Mouse (Mus musculus): ENCODE measurements around the gene Smg9.

Smg9 gene

GRCm38 (mm10) chr7:24406528-24407344 lies 7.3 kb downstream of the Smg9 start:
- peak; percentile 69 to 73 for DNase-seq (ENCODE audit: low spot score in 2 of 2)

GRCm38 (mm10) chr7:24408186-24408585 lies 8.8 kb downstream of the Smg9 start:
- DNase-seq (ENCODE audit: low spot score in 2 of 2): no peak

- DNase-seq (ENCODE audit: low spot score in 2 of 2): no peak
These were observed 10.7 kb downstream of the Smg9 start for GRCm38 (mm10) chr7:24410123-24410522.

GRCm38 (mm10) chr7:24410831-24411230 lies 11.4 kb downstream of the Smg9 start:
- DNase-seq (ENCODE audit: low spot score in 2 of 2): no peak

- no peak for DNase-seq (ENCODE audit: low spot score in 2 of 2)
These were observed 14.2 kb downstream of the Smg9 start for GRCm38 (mm10) chr7:24413630-24414029.

- DNase-seq (ENCODE audit: low spot score in 2 of 2): no peak
These were observed 15.8 kb downstream of the Smg9 start for GRCm38 (mm10) chr7:24415261-24415660.

- no peak for DNase-seq (ENCODE audit: low spot score in 2 of 2)
These were observed 20.2 kb downstream of the Smg9 start for GRCm38 (mm10) chr7:24419579-24419978.

GRCm38 (mm10) chr7:24421648-24422047 lies 22.2 kb downstream of the Smg9 start:
- no peak for DNase-seq (ENCODE audit: low spot score in 2 of 2)

GRCm38 (mm10) chr7:24422251-24422650 lies 22.8 kb downstream of the Smg9 start:
- DNase-seq (ENCODE audit: low spot score in 2 of 2): no peak

GRCm38 (mm10) chr7:24423107-24423763 lies 23.8 kb downstream of the Smg9 start:
- no peak for DNase-seq (ENCODE audit: low spot score in 2 of 2)

- DNase-seq (ENCODE audit: low spot score in 2 of 2): peak in 1 of 2 experiments; percentile 27
These were observed 24.7 kb downstream of the Smg9 start for GRCm38 (mm10) chr7:24423956-24424732.

- DNase-seq (ENCODE audit: low spot score in 2 of 2): no peak
These were observed 26.5 kb downstream of the Smg9 start for GRCm38 (mm10) chr7:24425919-24426318.

- DNase-seq (ENCODE audit: low spot score in 2 of 2): no peak
These were observed 27.7 kb downstream of the Smg9 start for GRCm38 (mm10) chr7:24427168-24427567.

- DNase-seq (ENCODE audit: low spot score in 2 of 2): no peak
These were observed 29.3 kb downstream of the Smg9 start for GRCm38 (mm10) chr7:24428725-24429124.

- no peak for DNase-seq (ENCODE audit: low spot score in 2 of 2)
These were observed 30.1 kb downstream of the Smg9 start for GRCm38 (mm10) chr7:24429413-24430112.

GRCm38 (mm10) chr7:24430551-24431345 lies 31.3 kb downstream of the Smg9 start:
- DNase-seq (ENCODE audit: low spot score in 2 of 2): no peak

GRCm38 (mm10) chr7:24431713-24432112 lies 32.3 kb downstream of the Smg9 start:
- DNase-seq (ENCODE audit: low spot score in 2 of 2): no peak

- DNase-seq (ENCODE audit: low spot score in 2 of 2): no peak
These were observed 35.9 kb downstream of the Smg9 start for GRCm38 (mm10) chr7:24435305-24435704.

GRCm38 (mm10) chr7:24437981-24438380 lies 38.6 kb downstream of the Smg9 start:
- no peak for DNase-seq (ENCODE audit: low spot score in 2 of 2)

- DNase-seq (ENCODE audit: low spot score in 2 of 2): no peak
These were observed 39.8 kb downstream of the Smg9 start for GRCm38 (mm10) chr7:24439191-24439590.

GRCm38 (mm10) chr7:24439891-24440290 lies 40.5 kb downstream of the Smg9 start:
- no peak for DNase-seq (ENCODE audit: low spot score in 2 of 2)
